Mouse (Mus musculus) liver, postnatal 0 days (tissue): Measurements from ENCODE around the gene Myo1d.

Experiments used
- CTCF ChIP-seq: sonication (generic); IDR thresholded peaks from 2 replicates; pipeline ENCODE4 v1.5.1; 2016; ENCODE audit warnings: antibody characterized with exemption, low read depth
- EP300 ChIP-seq: IDR thresholded peaks from 2 replicates; pipeline ENCODE4 v1.6.1; 2016; ENCODE audit warnings: antibody characterized with exemption, low read depth, mild to moderate bottlenecking

DNA sequence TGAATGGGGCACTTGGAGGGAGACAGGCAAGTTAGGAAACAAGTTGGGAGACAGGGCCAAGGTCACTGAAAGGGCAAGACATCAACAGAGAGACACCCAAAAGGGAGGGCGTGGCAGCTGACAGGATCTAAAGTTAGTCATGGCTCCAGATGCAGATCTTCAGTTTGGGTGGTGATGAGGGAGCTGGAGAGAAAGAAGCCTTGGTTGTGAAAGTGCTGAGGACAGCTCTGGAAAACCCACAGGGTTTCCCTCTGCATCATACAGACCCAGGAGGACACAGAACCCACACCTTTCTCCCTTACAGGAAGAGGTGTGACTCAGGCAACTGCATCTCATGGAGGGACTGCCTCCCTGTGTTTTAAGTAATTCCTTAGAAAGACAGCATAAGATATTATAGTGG lies 283.2 kb downstream of the Myo1d start:
- TF ChIP-seq CTCF, result no peak
- no peak for TF ChIP-seq EP300
